Mouse (Mus musculus) ES-E14 (cell line): ENCODE results near the gene Ube2cbp. TPM values are rescaled to one million over a fixed set of nuclear protein-coding genes. Genes with fewer than 3 reads are reported as not detected.

Source experiments
- DNase-seq: peaks from one replicate; pipeline ENCODE4 v3.0.0-alpha.2; 2013; ENCODE audit warnings: low read depth, low spot score
- H3K27ac ChIP-seq: 2 replicates; pipeline ENCODE4 v1.5.1; 2012; ENCODE audit warnings: low read depth, mild to moderate bottlenecking, low read length, moderate library complexity, mixed read lengths; ENCODE audit not compliant: poor library complexity, insufficient read depth, severe bottlenecking
- H3K36me3 ChIP-seq: 2 replicates; pipeline ENCODE4 v1.6.1; 2012; ENCODE audit warnings: mild to moderate bottlenecking, low read length, moderate library complexity, mixed read lengths; ENCODE audit not compliant: control insufficient read depth, poor library complexity, insufficient read depth, severe bottlenecking
- H3K4me1 ChIP-seq, 2 experiments: fragments of 150-350 bp in 1 of 2; sonication (generic) in 1 of 2; 2 replicates each; pipeline ENCODE4 v1.6.1; 2012; ENCODE audit warnings: low read length in 2 of 2, mild to moderate bottlenecking in 1 of 2, mixed read lengths in 1 of 2; ENCODE audit not compliant: control insufficient read depth in 2 of 2, insufficient read depth in 2 of 2, poor library complexity in 1 of 2
- H3K4me3 ChIP-seq, 2 experiments: fragments of 150-350 bp in 1 of 2; sonication (generic) in 1 of 2; 2 replicates each; pipeline ENCODE4 v1.5.1; 2012; ENCODE audit warnings: low read length in 2 of 2, low read depth in 1 of 2, mild to moderate bottlenecking in 1 of 2, mixed read lengths in 1 of 2; ENCODE audit not compliant: insufficient read depth in 1 of 2, poor library complexity in 1 of 2, severe bottlenecking in 1 of 2
- H3K9ac ChIP-seq: 2 replicates; pipeline ENCODE4 v1.6.1; 2012; ENCODE audit warnings: low read depth, mild to moderate bottlenecking, low read length, mixed read lengths; ENCODE audit not compliant: poor library complexity, insufficient read depth, severe bottlenecking
- H3K9me3 ChIP-seq: fragments of 150-350 bp; sonication (generic); 2 replicates; pipeline ENCODE4 v1.6.1; 2012; ENCODE audit warnings: low read depth, mild to moderate bottlenecking, low read length; ENCODE audit not compliant: control insufficient read depth, insufficient read depth
- CHD2 ChIP-seq: IDR thresholded peaks from 2 replicates; pipeline ENCODE4 v1.6.1; 2014; ENCODE audit warnings: mild to moderate bottlenecking, low read depth, low read length, inconsistent platforms
- HCFC1 ChIP-seq: IDR thresholded peaks from 2 replicates; pipeline ENCODE4 v1.6.1; 2012; ENCODE audit warnings: low read length, inconsistent platforms, borderline replicate concordance; ENCODE audit not compliant: insufficient read depth
- MAFK ChIP-seq: IDR thresholded peaks from 2 replicates; pipeline ENCODE4 v1.6.1; 2014; ENCODE audit warnings: mild to moderate bottlenecking, low read depth, low read length, inconsistent platforms; ENCODE audit not compliant: insufficient read depth
- ZC3H11A ChIP-seq: IDR thresholded peaks from 2 replicates; pipeline ENCODE4 v1.6.1; 2012; ENCODE audit warnings: low read depth, mild to moderate bottlenecking, inconsistent platforms, low read length, borderline replicate concordance
- ZNF384 ChIP-seq: IDR thresholded peaks from 2 replicates; pipeline ENCODE4 v1.6.1; 2012; ENCODE audit warnings: low read depth, low read length, inconsistent platforms
- in situ Hi-C, 2 experiments: fragments of 600-800 bp; cut with MboI; formaldehyde crosslinking; loops; one replicate each; pipeline ENCODE4 v1.15.1; 2025; ENCODE audit warnings: low sequenced_read_pairs in 2 of 2, inconsistent platforms in 1 of 2; ENCODE audit not compliant: unreplicated experiment in 2 of 2
- total RNA-seq: library from RNA; depleted of rRNA; stranded (reverse); fragments of 300-350 nt; gene quantifications from 2 replicates; pipeline ENCODE4 v1.2.3, GENCODE M21; 2012

Ube2cbp gene
- total RNA-seq, 1 experiment, result 5.7 TPM

DNA sequence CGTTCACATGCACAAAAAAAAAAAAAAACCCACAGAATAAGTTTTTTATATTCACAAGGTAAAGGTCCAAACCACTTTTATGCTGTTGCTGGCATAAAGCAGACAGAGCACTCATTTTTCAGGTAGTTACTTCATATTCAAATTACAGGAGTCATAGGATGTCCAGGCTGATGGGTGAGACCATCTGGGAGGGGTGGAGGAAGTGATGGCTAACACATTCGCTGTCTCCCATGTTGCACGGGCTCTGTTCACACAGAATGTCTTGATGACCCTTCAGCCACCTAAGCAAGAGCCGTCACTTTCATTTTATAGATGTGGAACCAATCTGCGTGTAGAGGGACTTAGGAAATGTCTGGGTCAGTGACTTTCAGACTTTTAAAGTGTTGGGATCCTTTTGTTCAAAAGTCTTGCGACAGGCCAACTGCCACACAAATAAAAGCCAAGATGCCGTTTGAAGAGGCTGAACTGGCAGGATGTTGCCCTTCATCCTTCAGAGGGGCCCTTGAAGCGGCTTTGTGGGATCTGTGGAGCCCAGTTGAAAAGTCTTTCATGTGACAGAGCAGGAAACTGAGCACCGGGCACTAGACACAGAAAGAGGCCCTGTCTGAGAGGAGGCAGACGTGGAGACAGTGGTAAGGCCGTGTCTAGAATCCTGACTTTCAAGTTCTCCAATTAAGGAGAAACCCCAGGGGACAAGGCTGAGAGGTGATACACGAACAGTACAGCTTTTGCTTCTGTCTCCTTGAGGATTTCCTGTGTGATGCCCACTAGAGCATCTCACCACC lies 91.8 kb downstream of the Ube2cbp start:
- no peaks in the 10 kb centered on the region for H3K36me3 ChIP-seq
- in situ Hi-C loops, result no loop called here
- no peak overlapping the region for H3K4me3 ChIP-seq
- no peaks in the 10 kb centered on the region for H3K9me3 ChIP-seq
- H3K4me1 ChIP-seq, result no peaks in the 10 kb centered on the region
- DNase-seq, result no peak
- TF ChIP-seq MAFK (no peak), HCFC1 (no peak), ZNF384 (no peak), CHD2 (no peak), ZC3H11A (no peak)
- H3K27ac ChIP-seq, result no peak overlapping the region
- H3K9ac ChIP-seq, result no peak overlapping the region

DNA sequence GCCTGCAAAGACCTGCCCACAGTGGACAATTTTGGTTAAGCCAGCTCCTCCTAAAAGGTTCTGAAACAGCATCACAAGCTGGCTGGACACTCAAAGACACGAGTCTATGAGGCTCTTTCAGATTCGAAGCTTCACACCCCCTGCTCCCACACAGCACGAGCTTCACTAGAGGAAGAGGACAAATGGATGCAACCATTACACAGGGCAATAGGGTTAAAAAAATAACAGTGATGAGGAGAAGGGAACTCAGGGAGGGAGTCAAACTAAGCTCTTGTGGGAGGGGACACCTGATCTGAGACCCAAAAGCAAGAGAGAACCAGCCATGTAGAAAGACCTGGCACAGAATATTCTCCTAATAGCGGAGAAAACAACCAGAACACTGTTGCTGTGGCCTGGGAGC lies 95.5 kb downstream of the Ube2cbp start:
- no peak for TF ChIP-seq MAFK
- no peak for TF ChIP-seq ZNF384
- DNase-seq, result no peak
- Histone ChIP-seq H3K27ac (no peak overlapping the region), H3K36me3 (no peaks in the 10 kb centered on the region), H3K4me3 (no peak overlapping the region), H3K9me3 (no peaks in the 10 kb centered on the region), H3K9ac (no peak overlapping the region), H3K4me1 (no peaks in the 10 kb centered on the region)
- in situ Hi-C loops, result no loop called here

DNA sequence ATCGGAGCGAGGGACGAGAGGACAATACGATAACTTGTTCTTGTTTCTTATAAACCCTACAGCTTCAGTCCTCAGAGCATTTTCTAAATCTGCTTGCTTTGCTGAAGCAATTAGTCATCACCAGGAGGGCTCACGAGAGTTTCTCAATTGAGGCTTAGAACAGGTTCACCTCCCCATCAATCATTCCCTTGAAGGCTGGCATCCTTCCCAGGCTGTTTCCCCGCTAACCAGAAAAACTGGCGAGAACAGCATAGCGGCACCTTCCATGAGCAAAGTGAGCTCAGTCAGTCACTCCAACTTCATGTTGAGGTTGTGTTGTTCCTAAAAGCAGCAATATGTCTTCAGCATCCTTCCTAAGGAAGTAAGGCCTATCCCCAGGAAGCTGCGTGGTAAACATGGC lies 104.2 kb downstream of the Ube2cbp start:
- Histone ChIP-seq H3K9ac (no peak overlapping the region), H3K9me3 (no peaks in the 10 kb centered on the region), H3K4me1 (no peaks in the 10 kb centered on the region), H3K36me3 (no peaks in the 10 kb centered on the region), H3K27ac (no peak overlapping the region), H3K4me3 (no peak overlapping the region)
- TF ChIP-seq ZNF384, result no peak
- TF ChIP-seq ZC3H11A, result no peak
- TF ChIP-seq CHD2, result no peak
- no peak for TF ChIP-seq MAFK
- no peak for TF ChIP-seq HCFC1
- in situ Hi-C loops, result no loop called here
- no peak for DNase-seq

DNA sequence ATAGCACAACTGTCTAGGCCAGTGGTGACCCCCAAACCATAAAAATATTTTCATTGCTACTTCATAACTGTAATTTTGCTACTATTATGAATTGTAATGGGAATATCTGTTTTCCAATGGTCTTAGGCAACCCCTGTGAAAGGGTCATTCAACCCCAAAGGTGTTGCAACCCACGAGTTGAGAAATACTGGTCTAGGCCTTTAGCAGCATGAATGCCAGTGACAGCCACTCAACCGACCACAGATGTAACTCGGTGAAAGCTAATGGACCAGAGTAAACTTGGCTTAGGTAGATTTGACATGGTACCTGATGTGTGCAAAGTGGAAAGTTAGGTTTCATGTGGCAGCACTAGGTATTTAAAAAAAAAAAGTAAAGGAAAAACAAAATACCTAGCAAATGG lies 108.9 kb downstream of the Ube2cbp start:
- DNase-seq, result no peak
- H3K36me3 ChIP-seq, result no peaks in the 10 kb centered on the region
- no peak overlapping the region for H3K9ac ChIP-seq
- H3K4me1 ChIP-seq, result no peaks in the 10 kb centered on the region
- in situ Hi-C loops, result no loop called here
- H3K27ac ChIP-seq, result no peak overlapping the region
- no peak overlapping the region for H3K4me3 ChIP-seq
- TF ChIP-seq MAFK (no peak), CHD2 (no peak), HCFC1 (no peak), ZNF384 (no peak), ZC3H11A (no peak)
- H3K9me3 ChIP-seq, result no peaks in the 10 kb centered on the region

DNA sequence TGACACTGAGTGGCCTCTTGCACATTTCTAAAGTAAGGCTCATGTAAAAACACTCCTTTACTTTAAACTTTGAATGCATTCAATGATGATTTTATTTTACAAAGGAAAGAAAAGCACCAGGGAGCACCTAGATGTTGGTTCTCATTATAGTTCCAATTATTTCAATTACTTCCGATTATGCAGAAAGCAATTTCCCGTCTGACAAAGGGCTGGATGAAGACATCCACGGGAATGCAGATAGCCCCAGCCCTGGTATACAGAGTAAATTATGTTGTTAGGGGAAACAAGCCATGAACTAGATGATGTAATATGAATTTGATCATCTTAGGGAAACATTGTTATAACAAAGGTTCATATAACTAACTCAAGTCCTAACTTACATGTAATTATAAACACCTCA lies 113.3 kb downstream of the Ube2cbp start:
- no peaks in the 10 kb centered on the region for H3K36me3 ChIP-seq
- no peaks in the 10 kb centered on the region for H3K9me3 ChIP-seq
- H3K27ac ChIP-seq, result no peak overlapping the region
- no peaks in the 10 kb centered on the region for H3K4me1 ChIP-seq
- no peak for DNase-seq
- in situ Hi-C loops, result no loop called here
- no peak overlapping the region for H3K9ac ChIP-seq
- no peak overlapping the region for H3K4me3 ChIP-seq
- TF ChIP-seq CHD2 (no peak), HCFC1 (no peak), MAFK (no peak), ZNF384 (no peak), ZC3H11A (no peak)
